Mouse (Mus musculus) forebrain, embryonic 14.5 days (tissue): ENCODE data around the gene Noto. TPM values are rescaled to one million over a fixed set of nuclear protein-coding genes. Genes with fewer than 3 reads are reported as not detected.

Experiments
- ATAC-seq: fragments of 200-750 bp; cut with Nextera tagmentation; 2 replicates; pipeline ENCODE4 v1.8.0; 2017; ENCODE audit warnings: mild to moderate bottlenecking, moderate library complexity
- DNase-seq: peaks from one replicate; pipeline ENCODE4 v3.0.0-alpha.2; 2015; ENCODE audit warnings: low spot score
- H3K27ac ChIP-seq: fragments of 300-500 bp; sonication (generic); 2 replicates; pipeline ENCODE4 v1.5.1; 2014; ENCODE audit warnings: low read depth, mild to moderate bottlenecking, control low read depth, low read length, moderate library complexity
- H3K27me3 ChIP-seq: fragments of 300-500 bp; sonication (generic); replicated peaks from 2 replicates; pipeline ENCODE4 v1.6.1; 2014; ENCODE audit warnings: low read length, control low read depth, mixed read lengths; ENCODE audit not compliant: control insufficient read depth, insufficient read depth
- H3K36me3 ChIP-seq: fragments of 300-500 bp; sonication (generic); 2 replicates; pipeline ENCODE4 v1.6.1; 2014; ENCODE audit warnings: low read length, control low read depth; ENCODE audit not compliant: control insufficient read depth, insufficient read depth
- H3K4me1 ChIP-seq: fragments of 300-500 bp; sonication (generic); 2 replicates; pipeline ENCODE4 v1.6.1; 2014; ENCODE audit warnings: antibody characterized with exemption, low read length, control low read depth; ENCODE audit not compliant: control insufficient read depth, insufficient read depth
- H3K4me2 ChIP-seq: fragments of 300-500 bp; sonication (generic); 2 replicates; pipeline ENCODE4 v1.6.1; 2014; ENCODE audit warnings: mild to moderate bottlenecking, control low read depth, low read length
- H3K4me3 ChIP-seq: fragments of 300-500 bp; sonication (generic); 2 replicates; pipeline ENCODE4 v1.5.1; 2014; ENCODE audit warnings: low read depth, low read length, control low read depth
- H3K9ac ChIP-seq: fragments of 300-500 bp; sonication (generic); 2 replicates; pipeline ENCODE4 v1.6.1; 2014; ENCODE audit warnings: mild to moderate bottlenecking, low read length, control low read depth, moderate library complexity
- H3K9me3 ChIP-seq: fragments of 300-500 bp; sonication (generic); replicated peaks from 2 replicates; pipeline ENCODE4 v1.6.1; 2016; ENCODE audit warnings: low read length, control low read depth, mixed read lengths; ENCODE audit not compliant: control insufficient read depth
- WGBS: fragments of 180-500 bp; shearing (Covaris S2); extraction: QIAGEN DNeasy Blood & Tissue Kit; methylation state at CpG from one replicate; pipeline ENCODE4 v1.1.7; 2014; 5-methylcytosine and 5-hydroxymethylcytosine counted together
- polyA plus RNA-seq: library from polyadenylated mRNA; unstranded; fragments of >200 nt; fragmentation: Nextera tagmentation; extraction: Ambion mirVana; gene quantifications from 2 replicates; pipeline ENCODE4 v1.2.1, GENCODE M21; 2014

Gene Noto
- polyA plus RNA-seq, 1 experiment from 2014 or later: not detected

GRCm38 (mm10) chr6:85452411-85452665, 28.7 kb downstream of the Noto start:
- DNase-seq: peak; percentile 55
- Histone ChIP-seq H3K9me3 (no peaks in the 10 kb centered on the region), H3K36me3 (0 out of 2 replicates have a peak, but pooled peaks cover 2% of the 10 kb centered on the region), H3K4me3 (peak overlapping the region; percentile 77), H3K27me3 (no peaks in the 10 kb centered on the region), H3K9ac (peak overlapping the region; percentile 96), H3K4me1 (peaks cover 28% of the 10 kb centered on the region), H3K4me2 (peak overlapping the region; percentile 86), H3K27ac (peak overlapping the region; percentile 92)
- ATAC-seq: no peak
- 0% methylated on average over 15 of the region's 15 CpGs for WGBS

GRCm38 (mm10) chr6:85452816-85453215, 29.1 kb downstream of the Noto start:
- 15% methylated on average over 7 of the region's 7 CpGs for WGBS
- ATAC-seq (no peak), DNase-seq (no peak)
- Histone ChIP-seq H3K9me3 (no peaks in the 10 kb centered on the region), H3K4me1 (peaks cover 28% of the 10 kb centered on the region), H3K36me3 (no peaks in the 10 kb centered on the region), H3K27me3 (no peaks in the 10 kb centered on the region), H3K9ac (peak overlapping the region; percentile 96), H3K4me3 (peak overlapping the region; percentile 77), H3K27ac (peak overlapping the region; percentile 92; the same call in 1 of the 2 replicates), H3K4me2 (peak overlapping the region; percentile 86)

GRCm38 (mm10) chr6:85459621-85460020, 35.9 kb downstream of the Noto start:
- WGBS: 91% methylated on average over 2 of the region's 2 CpGs
- Histone ChIP-seq H3K4me2 (no peak overlapping the region), H3K4me3 (no peak overlapping the region), H3K4me1 (peaks cover 8% of the 10 kb centered on the region; the same call in 1 of the 2 replicates), H3K27ac (no peak overlapping the region), H3K9ac (no peak overlapping the region), H3K27me3 (no peaks in the 10 kb centered on the region), H3K36me3 (peaks cover 57% of the 10 kb centered on the region), H3K9me3 (no peaks in the 10 kb centered on the region)
- no peak for ATAC-seq
- no peak for DNase-seq

- DNase-seq (peak; percentile 62), ATAC-seq (no peak)
- H3K4me1 ChIP-seq: no peaks in the 10 kb centered on the region
- no peak overlapping the region for H3K4me2 ChIP-seq
- H3K36me3 ChIP-seq: peaks cover 98% of the 10 kb centered on the region
- H3K9ac ChIP-seq: no peak overlapping the region
- no peak overlapping the region for H3K27ac ChIP-seq
- H3K27me3 ChIP-seq: no peaks in the 10 kb centered on the region
- no peak overlapping the region for H3K4me3 ChIP-seq
- no peaks in the 10 kb centered on the region for H3K9me3 ChIP-seq
Observed at GRCm38 (mm10) chr6:85465381-85465780, 41.7 kb downstream of the Noto start.

- WGBS: 73% methylated on average over 5 of the region's 5 CpGs
Observed at GRCm38 (mm10) chr6:85469660-85470430, 46.2 kb downstream of the Noto start.

GRCm38 (mm10) chr6:85471962-85472361, 48.3 kb downstream of the Noto start:
- Histone ChIP-seq H3K27me3 (no peaks in the 10 kb centered on the region), H3K36me3 (peaks cover 32% of the 10 kb centered on the region), H3K4me3 (no peak overlapping the region), H3K4me1 (no peaks in the 10 kb centered on the region), H3K27ac (no peak overlapping the region), H3K4me2 (no peak overlapping the region), H3K9me3 (no peaks in the 10 kb centered on the region), H3K9ac (no peak overlapping the region)
- WGBS: 62% methylated on average over 8 of the region's 8 CpGs
- ATAC-seq (no peak), DNase-seq (peak; percentile 30)

More at GRCm38 (mm10) chr6:85469660-85470430, 46.2 kb downstream of the Noto start:
- ATAC-seq (no peak), DNase-seq (no peak)
- no peaks in the 10 kb centered on the region for H3K4me1 ChIP-seq
- no peaks in the 10 kb centered on the region for H3K27me3 ChIP-seq
- H3K4me3 ChIP-seq: no peak overlapping the region
- no peak overlapping the region for H3K9ac ChIP-seq
- H3K9me3 ChIP-seq: no peaks in the 10 kb centered on the region
- H3K27ac ChIP-seq: no peak overlapping the region
- H3K36me3 ChIP-seq: peaks cover 54% of the 10 kb centered on the region
- no peak overlapping the region for H3K4me2 ChIP-seq

- ATAC-seq (no peak), DNase-seq (no peak)
- no peaks in the 10 kb centered on the region for H3K27me3 ChIP-seq
- WGBS: 58% methylated on average over 5 of the region's 5 CpGs
- no peak overlapping the region for H3K4me3 ChIP-seq
- no peaks in the 10 kb centered on the region for H3K9me3 ChIP-seq
- peaks cover 27% of the 10 kb centered on the region for H3K36me3 ChIP-seq
- no peak overlapping the region for H3K4me2 ChIP-seq
- H3K27ac ChIP-seq: no peak overlapping the region
- no peaks in the 10 kb centered on the region for H3K4me1 ChIP-seq
- H3K9ac ChIP-seq: no peak overlapping the region
Observed at GRCm38 (mm10) chr6:85472542-85472941, 48.9 kb downstream of the Noto start.

GRCm38 (mm10) chr6:85475581-85475980, 51.9 kb downstream of the Noto start:
- Histone ChIP-seq H3K9ac (no peak overlapping the region), H3K27ac (no peak overlapping the region), H3K4me1 (no peaks in the 10 kb centered on the region), H3K27me3 (no peaks in the 10 kb centered on the region), H3K36me3 (no peaks in the 10 kb centered on the region; the same call in 1 of the 2 replicates), H3K9me3 (no peaks in the 10 kb centered on the region), H3K4me3 (no peak overlapping the region), H3K4me2 (no peak overlapping the region)
- ATAC-seq (no peak), DNase-seq (no peak)
- 92% methylated on average over 3 of the region's 3 CpGs for WGBS

- Histone ChIP-seq H3K4me2 (no peak overlapping the region), H3K27ac (no peak overlapping the region), H3K27me3 (no peaks in the 10 kb centered on the region), H3K9me3 (no peaks in the 10 kb centered on the region), H3K4me3 (no peak overlapping the region), H3K4me1 (no peaks in the 10 kb centered on the region), H3K9ac (no peak overlapping the region), H3K36me3 (no peaks in the 10 kb centered on the region; the same call in 1 of the 2 replicates)
- peak; percentile 23 for DNase-seq
- 37% methylated on average over 10 of the region's 10 CpGs for WGBS
- ATAC-seq: 0 out of 2 replicates have a peak, but pooled peaks have one; percentile 50
Observed at GRCm38 (mm10) chr6:85477366-85477917, 53.8 kb downstream of the Noto start.
